Mouse (Mus musculus) embryonic fibroblast, embryonic 13.5 days (primary cell): ENCODE data around the gene Gm9970. TPM values are rescaled to one million over a fixed set of nuclear protein-coding genes. Genes with fewer than 3 reads are reported as not detected.
A peak's percentile ranks its signal among the peaks of the same experiment; 100 is the strongest.

Experiments used
- H3K27ac ChIP-seq: 2 replicates; pipeline ENCODE4 v1.5.1; 2012; ENCODE audit warnings: low read length, control low read depth, inconsistent platforms; ENCODE audit not compliant: insufficient read depth
- H3K4me1 ChIP-seq: 2 replicates; pipeline ENCODE4 v1.6.1; 2011; ENCODE audit warnings: low read length; ENCODE audit not compliant: control insufficient read depth, insufficient read depth
- H3K4me3 ChIP-seq: 2 replicates; pipeline ENCODE4 v1.5.1; 2011; ENCODE audit warnings: mild to moderate bottlenecking, control low read depth, low read length; ENCODE audit not compliant: insufficient read depth
- CTCF ChIP-seq: IDR thresholded peaks from 2 replicates; pipeline ENCODE4 v1.5.1; 2011; ENCODE audit warnings: mild to moderate bottlenecking, control low read depth, low read length, moderate library complexity, borderline replicate concordance; ENCODE audit not compliant: insufficient read depth
- POLR2A ChIP-seq: IDR thresholded peaks from 2 replicates; pipeline ENCODE4 v1.6.1; 2011; ENCODE audit warnings: low read depth, mild to moderate bottlenecking, control low read depth, low read length, moderate library complexity
- polyA plus RNA-seq: library from polyadenylated mRNA; stranded (reverse); fragments of >200 nt; gene quantifications from 2 replicates; pipeline ENCODE4 v1.2.4, GENCODE M21; 2011; ENCODE audit warnings: low read depth; ENCODE audit not compliant: missing spikeins, insufficient read length

Gm9970 gene
- polyA plus RNA-seq, 1 experiment, result not detected

DNA sequence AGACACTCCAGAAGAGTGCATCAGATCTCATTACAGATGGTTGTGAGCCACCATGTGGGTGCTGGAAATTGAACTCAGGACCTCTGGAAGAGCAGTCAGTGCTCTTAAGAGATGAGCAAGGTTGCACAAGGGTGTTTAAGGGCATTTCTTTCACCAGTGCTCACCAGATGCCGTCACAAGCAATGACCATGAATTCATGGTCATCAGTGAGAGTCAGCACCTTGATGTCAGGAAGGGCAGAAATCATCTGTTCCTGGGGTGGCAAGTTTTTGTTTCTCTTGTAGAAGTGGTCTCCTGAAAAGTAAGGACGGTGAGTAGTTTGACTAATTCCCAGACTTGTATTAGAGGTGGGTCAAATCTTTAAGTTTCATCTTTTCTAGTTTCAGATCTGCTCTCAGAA lies 37.2 kb downstream of the Gm9970 start:
- TF ChIP-seq CTCF (no peak), POLR2A (no peak)

DNA sequence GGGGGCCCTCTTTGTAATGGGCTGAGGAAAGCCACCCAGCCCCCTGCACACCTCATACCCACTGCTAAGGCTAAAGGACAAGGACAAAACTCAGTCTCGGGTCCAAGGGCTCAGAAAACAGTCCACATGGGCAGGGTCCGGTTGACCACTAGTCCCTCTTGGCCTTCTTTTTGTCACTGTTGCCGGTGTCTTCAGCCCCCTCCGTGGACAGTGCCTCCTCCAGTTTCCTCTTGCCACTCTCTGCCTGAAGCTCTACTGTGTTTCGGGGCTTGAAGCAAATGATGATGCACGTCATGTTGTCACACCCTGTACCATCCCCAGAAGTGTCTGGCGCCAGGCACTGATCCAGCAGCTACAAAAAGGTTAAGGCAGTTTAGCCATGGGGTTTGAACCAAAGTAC lies 38.1 kb downstream of the Gm9970 start:
- Histone ChIP-seq H3K4me3 (0 out of 2 replicates have a peak overlapping the region, but pooled peaks have one; percentile 43), H3K4me1 (no peaks in the 10 kb centered on the region), H3K27ac (no peak overlapping the region)
- TF ChIP-seq CTCF (no peak), POLR2A (no peak)

More for the DNA sequence above, 37.2 kb downstream of the Gm9970 start:
- Histone ChIP-seq H3K27ac (no peak overlapping the region), H3K4me1 (no peaks in the 10 kb centered on the region), H3K4me3 (no peak overlapping the region)

DNA sequence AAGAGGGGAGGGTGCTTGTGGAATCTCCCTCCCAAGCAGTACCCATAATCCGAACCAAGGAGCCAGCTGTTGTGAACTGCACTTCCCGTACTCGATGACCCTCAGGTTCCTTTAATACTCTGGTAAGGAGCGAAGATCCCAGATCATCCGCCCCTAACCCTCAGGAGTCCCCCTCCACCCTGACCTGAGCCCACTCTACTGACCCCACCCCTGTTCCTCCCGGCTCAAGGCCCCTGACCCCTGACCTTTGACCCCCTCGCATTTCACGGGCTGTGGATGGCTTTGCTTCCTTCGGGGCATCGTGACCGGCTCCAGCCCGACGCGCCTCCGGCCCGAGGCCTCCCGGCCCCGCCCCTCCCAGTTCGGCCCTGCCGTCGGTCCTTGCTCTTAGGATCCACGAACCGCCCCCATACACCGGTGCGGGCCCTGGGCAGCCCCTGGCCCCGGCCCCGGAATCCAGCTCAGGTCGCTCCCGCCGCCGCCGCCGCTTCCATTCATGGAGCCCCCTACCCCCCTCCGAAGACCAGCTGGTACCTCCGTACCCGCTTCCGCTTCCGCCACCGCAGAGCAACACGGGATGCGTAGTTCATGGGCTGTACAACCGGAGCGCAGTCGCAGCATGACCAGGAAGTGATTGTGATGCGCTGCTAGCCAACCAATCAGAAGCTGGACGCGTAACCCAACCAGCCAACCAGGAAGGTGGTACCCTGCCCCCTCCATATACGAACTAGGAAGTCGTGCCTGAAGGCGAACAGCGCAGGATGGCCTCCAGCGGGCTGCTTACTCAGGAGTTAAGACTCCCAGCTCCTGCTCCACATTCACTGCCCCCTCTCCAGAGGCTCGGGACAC lies 39.1 kb downstream of the Gm9970 start, which contains the start of gene Zfp513:
TSS of gene Zfp513 (minus strand) at position 562 of the 849 bp plus-strand sequence.
- TF ChIP-seq CTCF (no peak), POLR2A (peak; percentile 75)
- peak within 1 kb of the TSS; percentile 67 for H3K4me3 ChIP-seq
- H3K4me1 ChIP-seq, result no peaks in the 10 kb centered on the region
- peak within 1 kb of the TSS; percentile 39 for H3K27ac ChIP-seq

DNA sequence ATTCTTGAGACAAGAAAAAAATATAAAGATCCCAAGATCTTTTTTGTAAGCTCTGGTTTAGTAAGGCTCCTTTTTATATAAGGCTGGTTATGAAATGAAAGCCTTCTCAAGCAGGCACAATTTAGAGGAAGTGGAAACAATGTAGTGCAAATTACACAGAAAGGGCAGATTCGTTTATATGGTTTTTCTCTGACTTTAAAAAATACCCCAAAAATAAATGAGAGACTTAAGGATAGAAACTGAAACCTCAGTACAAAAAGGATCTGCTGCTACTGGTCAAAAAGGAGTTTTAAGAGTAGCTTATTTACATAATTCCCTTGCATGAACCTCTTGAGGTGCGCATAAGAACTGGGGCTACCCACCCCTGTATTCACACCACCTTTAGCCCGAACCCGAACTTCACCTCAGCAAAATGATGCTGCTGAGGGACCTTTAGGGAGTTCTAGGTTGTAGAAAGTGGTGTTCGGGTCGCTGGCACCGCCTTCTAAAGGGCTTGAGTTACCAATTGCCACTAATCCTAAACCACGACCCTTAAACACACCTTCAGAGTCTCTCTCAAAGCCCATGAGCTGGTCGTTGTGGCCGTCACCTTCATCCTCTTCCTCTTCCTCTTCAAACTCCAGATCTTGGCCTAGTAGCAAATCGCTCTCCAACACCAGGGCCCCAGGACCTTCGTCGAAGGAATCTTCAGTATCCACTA lies 39.8 kb downstream of the Gm9970 start:
- Histone ChIP-seq H3K4me3 (peak overlapping the region; percentile 67), H3K27ac (peak overlapping the region; percentile 23), H3K4me1 (no peaks in the 10 kb centered on the region)
- TF ChIP-seq POLR2A, result no peak; the same call in 1 of the 2 replicates
- no peak for TF ChIP-seq CTCF

DNA sequence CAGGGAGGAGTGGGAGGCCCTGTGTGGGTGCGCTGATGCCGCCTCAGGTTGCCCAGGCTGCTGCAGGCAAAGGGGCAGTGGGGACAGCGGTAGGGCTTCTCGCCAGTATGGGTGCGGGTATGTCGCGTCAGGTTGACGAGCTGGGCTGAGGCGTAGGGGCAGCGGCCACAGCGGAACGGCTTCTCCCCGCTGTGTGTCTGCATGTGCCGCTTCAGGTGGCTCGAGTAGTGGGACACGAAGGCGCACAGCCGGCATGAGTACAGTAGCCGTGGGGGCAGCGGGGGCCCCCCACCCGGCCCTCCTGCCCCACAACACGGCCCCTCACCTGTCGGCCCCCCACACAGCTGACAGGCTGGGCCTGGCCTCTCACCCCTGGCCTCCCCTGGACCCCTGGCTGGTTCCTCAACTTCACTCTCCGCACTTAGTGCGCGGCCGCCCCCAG lies 40.7 kb downstream of the Gm9970 start:
- no peak overlapping the region for H3K27ac ChIP-seq
- H3K4me1 ChIP-seq, result no peaks in the 10 kb centered on the region
- H3K4me3 ChIP-seq, result peak overlapping the region; percentile 20
- no peak; the same call in 1 of the 2 replicates for TF ChIP-seq POLR2A
- TF ChIP-seq CTCF, result no peak

DNA sequence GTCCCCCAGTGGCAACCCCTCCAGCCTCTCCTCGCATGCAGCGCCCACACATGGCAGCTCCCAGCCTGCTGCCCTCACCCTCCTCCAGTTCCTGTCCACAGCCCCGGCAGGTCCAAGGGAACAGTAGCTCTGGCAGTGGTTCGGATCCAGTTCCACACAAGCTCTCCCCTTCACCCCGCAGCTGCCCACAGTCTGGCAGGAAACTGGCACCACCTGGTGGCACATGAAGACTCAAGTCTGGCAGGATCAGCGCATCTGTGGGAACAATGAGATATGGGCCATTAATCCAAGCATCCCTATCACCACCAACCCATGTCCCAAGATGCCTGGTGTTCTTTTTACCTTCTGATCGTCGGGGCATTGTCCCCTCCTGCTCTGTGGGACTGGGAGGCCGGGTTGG lies 41.1 kb downstream of the Gm9970 start:
- no peak overlapping the region for H3K27ac ChIP-seq
- TF ChIP-seq POLR2A (no peak; the same call in 1 of the 2 replicates), CTCF (0 out of 2 replicates have a peak, but pooled peaks have one; percentile 23)
- H3K4me3 ChIP-seq, result no peak overlapping the region

DNA sequence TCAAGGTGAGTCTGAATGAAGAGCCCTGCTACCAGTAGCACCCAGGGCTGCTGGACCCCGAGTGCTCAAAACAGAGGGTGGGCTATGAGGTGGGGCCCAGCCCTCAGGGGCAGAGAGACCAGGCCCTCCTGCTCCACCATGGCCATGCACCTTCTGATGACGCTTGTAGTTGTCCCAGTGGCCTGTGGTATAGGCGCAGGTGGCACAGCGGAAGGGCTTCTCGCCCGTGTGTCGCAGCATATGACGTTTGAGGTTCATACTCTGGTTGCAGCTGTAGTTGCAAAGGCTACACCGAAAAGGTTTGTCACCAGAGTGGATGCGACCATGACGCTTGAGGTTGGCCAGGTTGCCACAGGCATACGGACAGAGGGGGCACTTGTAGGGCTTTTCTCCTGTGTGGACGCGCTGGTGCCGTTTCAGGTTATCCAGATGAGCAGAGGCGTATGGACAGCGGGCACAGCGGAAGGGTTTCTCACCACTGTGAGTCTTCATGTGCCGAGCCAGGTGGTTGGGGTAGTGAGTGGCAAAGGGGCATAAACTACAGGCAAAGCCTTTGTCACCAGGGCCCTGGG lies 41.6 kb downstream of the Gm9970 start:
- no peak overlapping the region for H3K27ac ChIP-seq
- no peak for TF ChIP-seq CTCF
- peak; percentile 42 for TF ChIP-seq POLR2A
- no peaks in the 10 kb centered on the region for H3K4me1 ChIP-seq
- no peak overlapping the region for H3K4me3 ChIP-seq

More for the DNA sequence above, 41.1 kb downstream of the Gm9970 start:
- no peaks in the 10 kb centered on the region for H3K4me1 ChIP-seq

DNA sequence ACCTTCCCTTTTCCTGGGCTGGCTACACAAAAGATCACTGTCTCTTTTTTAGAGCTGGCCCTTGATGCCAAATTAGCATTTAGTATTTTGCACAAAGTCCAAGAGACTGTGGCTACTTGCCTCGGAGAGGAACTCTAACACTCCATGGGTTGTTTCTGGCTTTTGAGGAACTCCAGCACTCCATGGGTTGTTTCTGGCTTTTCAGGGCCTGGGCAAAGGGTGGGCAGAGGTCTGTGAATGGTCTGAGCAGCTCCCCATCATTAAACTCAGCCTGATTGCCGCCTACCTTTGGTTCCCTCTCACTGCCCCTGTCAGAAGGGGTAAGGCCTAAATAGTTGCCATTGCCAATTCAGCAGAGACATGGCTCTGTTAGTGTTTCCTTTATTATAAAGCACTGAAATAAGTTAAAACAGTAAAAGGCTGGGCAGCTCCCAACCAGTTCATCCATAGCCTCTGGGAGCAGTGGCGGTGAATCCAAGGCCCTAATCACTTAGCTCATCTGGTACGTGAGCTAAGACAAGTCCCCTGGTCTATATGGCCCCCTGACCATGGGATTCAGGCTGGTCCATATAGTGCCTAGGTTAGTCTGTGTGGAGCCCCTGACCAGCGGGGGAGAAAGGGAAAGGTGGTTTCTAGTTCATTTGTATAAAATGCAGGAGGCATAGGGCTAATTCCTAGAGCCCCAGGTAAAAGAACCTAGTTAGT lies 42.3 kb downstream of the Gm9970 start:
- no peak; the same call in 1 of the 2 replicates for TF ChIP-seq POLR2A
- TF ChIP-seq CTCF, result no peak
- no peak overlapping the region for H3K4me3 ChIP-seq
- H3K27ac ChIP-seq, result no peak overlapping the region
- H3K4me1 ChIP-seq, result no peaks in the 10 kb centered on the region

DNA sequence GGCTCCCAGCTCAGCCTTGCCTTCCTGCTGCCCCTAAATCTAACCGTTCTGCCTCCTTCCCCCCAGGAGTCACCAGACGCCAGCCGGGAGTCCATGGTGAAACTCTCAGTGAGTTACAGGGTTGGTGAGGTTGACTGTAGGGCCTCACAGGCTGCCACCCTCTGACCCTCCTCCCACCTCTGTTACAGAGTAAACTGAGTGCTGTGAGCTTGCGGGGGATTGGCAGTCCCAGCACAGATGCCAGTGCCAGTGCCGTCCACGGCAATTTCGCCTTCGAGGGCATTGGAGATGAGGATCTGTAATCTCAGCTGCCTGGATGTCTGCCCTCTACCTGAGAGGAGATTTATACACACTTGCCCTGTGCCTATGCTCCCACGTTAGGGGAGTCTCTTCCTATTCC lies 42.9 kb downstream of the Gm9970 start:
- no peak overlapping the region for H3K4me3 ChIP-seq
- TF ChIP-seq CTCF (no peak), POLR2A (peak; percentile 20; the same call in 1 of the 2 replicates)
- H3K4me1 ChIP-seq, result no peaks in the 10 kb centered on the region
- H3K27ac ChIP-seq, result no peak overlapping the region
